Mouse (Mus musculus) stomach, postnatal 0 days (tissue): ENCODE data around the gene Mast4.

Source experiments
- CTCF ChIP-seq: IDR thresholded peaks from 2 replicates; pipeline ENCODE4 v1.5.1; 2016; ENCODE audit warnings: antibody characterized with exemption, low read depth, mild to moderate bottlenecking, moderate library complexity
- EP300 ChIP-seq: optimal IDR thresholded peaks from 2 replicates; pipeline ENCODE3; 2016; ENCODE audit warnings: antibody characterized with exemption

DNA sequence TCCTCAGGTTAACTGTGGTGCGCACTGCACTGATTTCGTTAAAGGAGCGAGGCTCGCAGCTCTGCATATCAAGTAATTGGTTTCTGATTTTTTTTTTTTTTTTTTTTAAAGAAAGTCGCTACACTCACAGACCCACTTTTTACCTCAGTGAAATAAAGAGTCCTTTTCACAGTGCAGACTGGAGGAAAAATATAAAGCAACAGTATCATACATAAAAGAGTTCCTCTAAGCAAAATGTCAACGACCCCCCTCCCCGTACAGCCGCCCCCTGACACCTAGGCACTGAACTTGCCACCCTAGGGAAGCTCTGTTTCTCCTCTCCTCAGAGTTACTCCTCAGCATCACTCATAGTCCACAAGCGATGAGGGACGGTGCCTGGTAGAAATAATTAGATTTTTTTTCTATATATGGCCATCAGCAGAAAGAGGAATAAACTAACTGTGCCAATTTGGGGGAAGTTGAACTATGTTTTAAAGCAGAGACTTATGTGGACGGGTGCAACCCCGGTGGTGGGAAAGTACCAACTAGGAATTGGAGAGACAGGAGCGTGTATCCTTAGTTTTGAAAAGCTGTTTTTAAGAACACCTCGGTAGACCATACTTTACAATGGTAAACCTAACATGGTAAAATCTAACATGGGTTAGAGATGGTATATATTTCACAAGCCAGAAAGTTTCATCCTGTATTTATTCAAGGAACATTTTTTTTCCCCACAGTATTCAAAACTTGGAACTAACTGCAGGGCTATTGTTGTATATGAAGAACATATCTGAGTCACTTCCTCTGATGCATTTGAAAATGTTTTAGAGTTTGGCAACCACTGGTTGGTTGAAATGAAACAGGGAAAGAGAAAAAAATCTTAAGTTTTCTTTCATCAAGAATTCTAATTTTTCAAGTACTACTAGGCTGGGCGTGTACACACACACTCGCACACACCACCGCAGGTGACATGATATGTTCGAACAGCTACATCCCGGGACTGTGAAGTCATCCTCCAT, 375.7 kb downstream of the Mast4 start:
- TF ChIP-seq CTCF: no peak
- TF ChIP-seq EP300: no peak
